Mouse (Mus musculus) forebrain, embryonic 12.5 days (tissue): Measurements from ENCODE around the gene Zbtb32. TPM values are rescaled to one million over a fixed set of nuclear protein-coding genes. Genes with fewer than 3 reads are reported as not detected.

ENCODE experiments used
- ATAC-seq: fragments of 200-750 bp; cut with Nextera tagmentation; 2 replicates; pipeline ENCODE4 v1.8.0; 2017; ENCODE audit warnings: moderate TSS enrichment; ENCODE audit not compliant: low FRiP score
- H3K27ac ChIP-seq: fragments of 300-500 bp; sonication (generic); 2 replicates; pipeline ENCODE4 v1.5.1; 2016; ENCODE audit warnings: mild to moderate bottlenecking
- H3K27me3 ChIP-seq: fragments of 300-500 bp; sonication (generic); 2 replicates; pipeline ENCODE4 v1.6.1; 2016; ENCODE audit warnings: mild to moderate bottlenecking
- H3K36me3 ChIP-seq: fragments of 300-500 bp; sonication (generic); replicated peaks from 2 replicates; pipeline ENCODE4 v1.6.1; 2016; ENCODE audit warnings: mild to moderate bottlenecking
- H3K4me1 ChIP-seq: fragments of 300-500 bp; sonication (generic); 2 replicates; pipeline ENCODE4 v1.6.1; 2016
- H3K4me2 ChIP-seq: fragments of 300-500 bp; sonication (generic); 2 replicates; pipeline ENCODE4 v1.6.1; 2016; ENCODE audit warnings: mild to moderate bottlenecking, moderate library complexity
- H3K4me3 ChIP-seq: fragments of 300-500 bp; sonication (generic); replicated peaks from 2 replicates; pipeline ENCODE4 v1.5.1; 2016; ENCODE audit warnings: mild to moderate bottlenecking
- H3K9ac ChIP-seq: fragments of 300-500 bp; sonication (generic); 2 replicates; pipeline ENCODE4 v1.6.1; 2016; ENCODE audit warnings: mild to moderate bottlenecking
- H3K9me3 ChIP-seq: fragments of 300-500 bp; sonication (generic); 2 replicates; pipeline ENCODE4 v1.6.1; 2016
- WGBS: fragments of 180-500 bp; shearing (Covaris S2); methylation state at CpG from one replicate; pipeline ENCODE4 v1.1.7; 2016; 5-methylcytosine and 5-hydroxymethylcytosine counted together
- polyA plus RNA-seq: library from polyadenylated mRNA; unstranded; fragments of >200 nt; fragmentation: Nextera tagmentation; extraction: Ambion mirVana; gene quantifications from 2 replicates; pipeline ENCODE4 v1.2.1, GENCODE M21; 2016

Zbtb32 gene
- 0.32 and 0.46 TPM in 2 replicates for polyA plus RNA-seq

GRCm38 (mm10) chr7:30598786-30599185 is at the start of gene Zbtb32:
Gene Zbtb32, minus strand, starts transcription at chr7:30598909.
- peak within 1 kb of the TSS; percentile 53; the same call in 1 of the 2 replicates for H3K27ac ChIP-seq
- 94% methylated on average over 12 of the region's 12 CpGs for WGBS
- peaks cover 8% of the 10 kb centered on the region for H3K4me1 ChIP-seq
- H3K9me3 ChIP-seq, result no peaks in the 10 kb centered on the region
- no peaks in the 10 kb centered on the region for H3K27me3 ChIP-seq
- no peaks in the 10 kb centered on the region for H3K36me3 ChIP-seq
- peak within 1 kb of the TSS; percentile 40 for H3K4me2 ChIP-seq
- peak within 1 kb of the TSS; percentile 21; the same call in 1 of the 2 replicates for H3K9ac ChIP-seq
- no peak for ATAC-seq
- H3K4me3 ChIP-seq, result 0 out of 2 replicates have a peak within 1 kb of the TSS, but pooled peaks have one; percentile 13

DNA sequence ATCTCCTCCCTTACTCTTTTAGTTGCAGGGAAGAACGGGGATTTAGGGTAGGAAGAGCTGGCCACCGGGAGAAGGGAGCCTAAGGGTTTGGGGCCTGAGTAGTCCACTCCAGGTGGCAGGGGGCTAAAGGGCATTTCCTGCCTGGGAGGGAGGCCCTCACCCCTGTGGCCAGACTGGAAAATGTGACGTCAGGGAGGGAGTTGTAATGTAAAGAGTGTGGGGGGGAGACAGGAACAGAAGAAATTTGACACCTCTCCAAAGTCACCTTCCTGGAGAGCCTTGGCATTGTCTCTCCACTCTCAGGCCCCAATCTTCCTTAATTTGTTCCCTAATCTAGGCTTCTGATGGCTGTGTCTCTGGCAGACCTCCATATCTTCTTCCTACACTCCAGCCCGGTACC is 40.4 kb upstream of the Zbtb32 start:
- H3K27me3 ChIP-seq, result peaks cover 42% of the 10 kb centered on the region
- ATAC-seq, result no peak

DNA sequence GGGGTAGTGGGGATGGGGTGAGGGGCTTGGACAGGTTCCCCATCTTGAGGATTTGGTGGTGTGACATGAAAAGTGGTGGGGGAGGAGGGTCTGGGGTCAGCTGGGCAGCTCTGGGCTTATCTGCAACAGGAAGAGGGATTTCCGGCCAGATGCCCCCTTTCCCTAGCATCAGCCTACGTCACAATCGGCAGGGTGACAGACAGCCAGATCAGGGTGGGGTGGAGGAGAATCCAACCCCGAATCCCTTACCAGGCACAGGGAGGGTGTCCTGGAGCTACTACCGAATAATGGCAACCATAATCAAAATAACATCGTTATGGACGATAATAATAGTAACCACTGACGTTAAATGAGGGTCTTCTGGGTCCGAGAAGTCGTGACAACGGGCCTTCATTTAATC is 37.7 kb upstream of the Zbtb32 start:
- ATAC-seq, result no peak
- H3K36me3 ChIP-seq, result peaks cover 16% of the 10 kb centered on the region
- H3K4me1 ChIP-seq, result peaks cover 10% of the 10 kb centered on the region; the same call in 1 of the 2 replicates
- H3K9me3 ChIP-seq, result no peaks in the 10 kb centered on the region
- no peak overlapping the region for H3K4me3 ChIP-seq
- H3K27me3 ChIP-seq, result peaks cover 68% of the 10 kb centered on the region
- H3K4me2 ChIP-seq, result no peak overlapping the region
- H3K9ac ChIP-seq, result no peak overlapping the region
- WGBS, result 36% methylated on average over 11 of the region's 11 CpGs
- no peak overlapping the region for H3K27ac ChIP-seq

More for the DNA sequence above, 40.4 kb upstream of the Zbtb32 start:
- H3K27ac ChIP-seq, result no peak overlapping the region
- H3K4me1 ChIP-seq, result peaks cover 9% of the 10 kb centered on the region; the same call in 1 of the 2 replicates
- no peaks in the 10 kb centered on the region for H3K9me3 ChIP-seq
- H3K4me3 ChIP-seq, result no peak overlapping the region
- H3K4me2 ChIP-seq, result no peak overlapping the region
- WGBS, result 22% methylated on average over 4 of the region's 4 CpGs
- H3K36me3 ChIP-seq, result peaks cover 43% of the 10 kb centered on the region
- H3K9ac ChIP-seq, result no peak overlapping the region

GRCm38 (mm10) chr7:30635752-30636151 is 37.0 kb upstream of the Zbtb32 start, which contains the start of gene Etv2:
Gene Etv2, minus strand, starts transcription at chr7:30635852.
- WGBS, result 5% methylated on average over 5 of the region's 5 CpGs
- peak within 1 kb of the TSS; percentile 10; the same call in 1 of the 2 replicates for H3K4me3 ChIP-seq
- peak within 1 kb of the TSS; percentile 3; the same call in 1 of the 2 replicates for H3K9ac ChIP-seq
- peaks cover 10% of the 10 kb centered on the region for H3K36me3 ChIP-seq
- no peaks in the 10 kb centered on the region for H3K9me3 ChIP-seq
- H3K27me3 ChIP-seq, result peaks cover 75% of the 10 kb centered on the region
- no peak for ATAC-seq
- no peak within 1 kb of the TSS for H3K27ac ChIP-seq
- H3K4me2 ChIP-seq, result peak within 1 kb of the TSS; percentile 36
- H3K4me1 ChIP-seq, result peaks cover 10% of the 10 kb centered on the region; the same call in 1 of the 2 replicates

DNA sequence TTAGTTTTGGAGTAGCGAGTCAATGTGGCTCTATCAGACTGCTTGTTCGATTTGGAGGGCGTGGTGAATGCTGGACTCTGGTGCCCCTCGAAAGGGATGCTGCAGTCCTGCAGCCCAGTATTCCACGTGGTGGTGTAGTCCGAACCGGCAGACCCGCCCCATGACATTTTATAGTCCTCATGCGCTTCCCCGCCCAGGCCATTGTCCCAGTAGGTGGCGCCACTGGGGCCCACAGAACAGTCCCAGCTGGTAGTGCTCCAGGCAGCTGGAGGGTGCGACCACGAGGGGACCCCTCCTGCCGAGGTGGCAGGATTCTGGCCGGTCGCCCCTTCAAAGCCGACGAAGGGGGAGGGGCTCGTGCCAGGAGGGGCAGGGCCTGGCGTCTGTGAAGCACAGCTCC is 35.9 kb upstream of the Zbtb32 start:
- H3K27ac ChIP-seq, result no peak overlapping the region
- no peaks in the 10 kb centered on the region for H3K9me3 ChIP-seq
- H3K4me1 ChIP-seq, result peaks cover 10% of the 10 kb centered on the region; the same call in 1 of the 2 replicates
- peak overlapping the region; percentile 3; the same call in 1 of the 2 replicates for H3K9ac ChIP-seq
- H3K36me3 ChIP-seq, result no peaks in the 10 kb centered on the region
- ATAC-seq, result peak; percentile 61; the same call in 1 of the 2 replicates
- WGBS, result under 1% methylated on average over 20 of the region's 20 CpGs
- peak overlapping the region; percentile 10; the same call in 1 of the 2 replicates for H3K4me3 ChIP-seq
- peaks cover 85% of the 10 kb centered on the region for H3K27me3 ChIP-seq
- H3K4me2 ChIP-seq, result peak overlapping the region; percentile 36

- Histone ChIP-seq H3K9me3 (no peaks in the 10 kb centered on the region), H3K27ac (no peak overlapping the region), H3K36me3 (no peaks in the 10 kb centered on the region), H3K4me2 (peak overlapping the region; percentile 36; the same call in 1 of the 2 replicates), H3K4me3 (no peak overlapping the region), H3K9ac (no peak overlapping the region), H3K27me3 (peaks cover 89% of the 10 kb centered on the region), H3K4me1 (peaks cover 10% of the 10 kb centered on the region; the same call in 1 of the 2 replicates)
- no peak for ATAC-seq
- WGBS, result 8% methylated on average over 27 of the region's 27 CpGs
Observed at GRCm38 (mm10) chr7:30633762-30634412, 35.2 kb upstream of the Zbtb32 start.

- Histone ChIP-seq H3K27me3 (peaks cover 51% of the 10 kb centered on the region), H3K9me3 (no peaks in the 10 kb centered on the region), H3K4me3 (no peak overlapping the region), H3K9ac (no peak overlapping the region), H3K4me1 (peaks cover 13% of the 10 kb centered on the region), H3K4me2 (no peak overlapping the region), H3K36me3 (peaks cover 5% of the 10 kb centered on the region), H3K27ac (no peak overlapping the region)
- no peak for ATAC-seq
Observed at GRCm38 (mm10) chr7:30629013-30629412, 30.3 kb upstream of the Zbtb32 start.

- Histone ChIP-seq H3K36me3 (peaks cover 29% of the 10 kb centered on the region), H3K27me3 (peaks cover 28% of the 10 kb centered on the region), H3K4me3 (no peak overlapping the region), H3K9ac (no peak overlapping the region), H3K9me3 (no peaks in the 10 kb centered on the region), H3K27ac (no peak overlapping the region), H3K4me2 (no peak overlapping the region), H3K4me1 (peaks cover 12% of the 10 kb centered on the region)
- 80% methylated on average over 5 of the region's 5 CpGs for WGBS
- ATAC-seq, result no peak
Observed at GRCm38 (mm10) chr7:30626647-30627046, 27.9 kb upstream of the Zbtb32 start.

GRCm38 (mm10) chr7:30625530-30626384 is 27.0 kb upstream of the Zbtb32 start, which contains the start of gene Cox6b1:
Gene Cox6b1, minus strand, starts transcription at chr7:30626151.
- peaks cover 35% of the 10 kb centered on the region for H3K36me3 ChIP-seq
- ATAC-seq, result peak; percentile 96
- peak within 1 kb of the TSS; percentile 81 for H3K4me2 ChIP-seq
- peak within 1 kb of the TSS; percentile 78 for H3K9ac ChIP-seq
- H3K27me3 ChIP-seq, result peaks cover 19% of the 10 kb centered on the region
- peak within 1 kb of the TSS; percentile 82 for H3K4me3 ChIP-seq
- no peaks in the 10 kb centered on the region for H3K9me3 ChIP-seq
- 2% methylated on average over 44 of the region's 44 CpGs for WGBS
- peaks cover 12% of the 10 kb centered on the region for H3K4me1 ChIP-seq
- H3K27ac ChIP-seq, result no peak within 1 kb of the TSS

DNA sequence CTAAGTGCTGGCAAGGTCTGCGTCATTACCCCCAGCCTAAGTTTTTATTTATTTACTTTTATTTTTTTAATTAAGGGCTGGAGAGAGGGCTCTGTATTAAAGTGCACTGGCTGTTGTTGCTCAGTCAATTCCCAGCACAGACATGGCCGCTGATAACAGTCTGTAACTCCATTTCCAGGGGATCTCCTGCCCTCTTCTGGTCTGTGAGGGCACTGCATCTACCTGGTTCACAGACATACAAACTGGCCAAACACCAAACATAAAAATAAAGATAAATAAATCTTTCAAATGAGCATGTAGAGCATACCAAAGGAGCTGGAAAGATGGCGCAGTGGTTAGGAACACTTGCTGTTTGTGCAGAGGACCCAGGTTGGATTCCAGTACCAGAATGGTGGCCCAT is 20.5 kb upstream of the Zbtb32 start:
- Histone ChIP-seq H3K36me3 (peaks cover 80% of the 10 kb centered on the region), H3K27ac (no peak overlapping the region)
- 85% methylated on average over 3 of the region's 3 CpGs for WGBS

DNA sequence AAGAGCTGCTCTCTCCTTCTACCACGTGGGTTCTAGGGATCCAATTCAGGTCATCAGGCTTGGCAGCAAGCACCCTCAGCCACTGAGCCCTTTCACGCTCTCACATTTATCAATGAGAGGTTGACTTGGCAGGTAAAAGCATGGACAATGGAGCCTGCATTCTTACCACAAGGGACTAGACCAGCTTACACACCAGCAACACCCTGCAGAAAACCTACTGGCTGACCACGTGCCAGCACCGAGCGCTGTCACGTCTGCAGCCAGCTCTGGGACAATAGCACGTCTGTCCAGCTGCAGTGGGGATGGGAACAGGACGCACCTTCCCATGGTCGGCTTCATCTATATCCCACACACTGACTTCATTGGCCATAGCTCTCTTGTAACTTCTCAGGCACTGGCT is 19.9 kb upstream of the Zbtb32 start:
- no peak for ATAC-seq
- Histone ChIP-seq H3K9me3 (no peaks in the 10 kb centered on the region), H3K4me1 (no peaks in the 10 kb centered on the region), H3K9ac (no peak overlapping the region), H3K27me3 (no peaks in the 10 kb centered on the region), H3K27ac (no peak overlapping the region), H3K4me2 (no peak overlapping the region), H3K4me3 (no peak overlapping the region), H3K36me3 (peaks cover 75% of the 10 kb centered on the region)
- WGBS, result 98% methylated on average over 9 of the region's 9 CpGs

More for the DNA sequence above, 20.5 kb upstream of the Zbtb32 start:
- Histone ChIP-seq H3K4me2 (no peak overlapping the region), H3K9ac (no peak overlapping the region), H3K27me3 (no peaks in the 10 kb centered on the region), H3K4me1 (no peaks in the 10 kb centered on the region), H3K4me3 (no peak overlapping the region), H3K9me3 (no peaks in the 10 kb centered on the region)
- no peak for ATAC-seq
